Mouse (Mus musculus) neural tube, embryonic 12.5 days (tissue): ENCODE data around the gene Loxl3. TPM values are rescaled to one million over a fixed set of nuclear protein-coding genes. Genes with fewer than 3 reads are reported as not detected.

Experiments
- ATAC-seq: fragments of 200-750 bp; cut with Nextera tagmentation; 2 replicates; pipeline ENCODE4 v1.8.0; 2017; ENCODE audit warnings: low read depth, mild to moderate bottlenecking, moderate TSS enrichment, moderate library complexity; ENCODE audit not compliant: low FRiP score
- H3K27ac ChIP-seq: fragments of 300-500 bp; sonication (generic); 2 replicates; pipeline ENCODE4 v1.5.1; 2016
- H3K27me3 ChIP-seq: fragments of 300-500 bp; sonication (generic); replicated peaks from 2 replicates; pipeline ENCODE4 v1.6.1; 2016; ENCODE audit warnings: mild to moderate bottlenecking
- H3K36me3 ChIP-seq: fragments of 300-500 bp; sonication (generic); 2 replicates; pipeline ENCODE4 v1.6.1; 2016; ENCODE audit warnings: mild to moderate bottlenecking
- H3K4me1 ChIP-seq: fragments of 300-500 bp; sonication (generic); 2 replicates; pipeline ENCODE4 v1.6.1; 2016
- H3K4me2 ChIP-seq: fragments of 300-500 bp; sonication (generic); replicated peaks from 2 replicates; pipeline ENCODE4 v1.6.1; 2016; ENCODE audit warnings: mild to moderate bottlenecking
- H3K4me3 ChIP-seq: fragments of 300-500 bp; sonication (generic); 2 replicates; pipeline ENCODE4 v1.5.1; 2016
- H3K9ac ChIP-seq: fragments of 300-500 bp; sonication (generic); 2 replicates; pipeline ENCODE4 v1.6.1; 2016; ENCODE audit warnings: mild to moderate bottlenecking
- H3K9me3 ChIP-seq: fragments of 300-500 bp; sonication (generic); 2 replicates; pipeline ENCODE4 v1.6.1; 2016; ENCODE audit warnings: mild to moderate bottlenecking
- WGBS: fragments of 180-500 bp; shearing (Covaris S2); methylation state at CpG from one replicate; pipeline ENCODE4 v1.1.7; 2016; 5-methylcytosine and 5-hydroxymethylcytosine counted together
- polyA plus RNA-seq: library from polyadenylated mRNA; unstranded; fragments of >200 nt; fragmentation: Nextera tagmentation; extraction: Ambion mirVana; gene quantifications from 2 replicates; pipeline ENCODE4 v1.2.1, GENCODE M21; 2016

Gene Loxl3
- polyA plus RNA-seq, 1 experiment from 2014 or later: 9.1 TPM

- Histone ChIP-seq H3K9ac (no peak overlapping the region), H3K27ac (no peak overlapping the region), H3K4me2 (no peak overlapping the region), H3K4me1 (peaks cover 32% of the 10 kb centered on the region), H3K4me3 (no peak overlapping the region), H3K27me3 (peaks cover 26% of the 10 kb centered on the region), H3K9me3 (no peaks in the 10 kb centered on the region), H3K36me3 (no peaks in the 10 kb centered on the region)
- no peak for ATAC-seq
- 87% methylated on average over 8 of the region's 8 CpGs for WGBS
Observed at GRCm38 (mm10) chr6:83037188-83037587, 3.2 kb downstream of the Loxl3 start.

- Histone ChIP-seq H3K4me3 (peak overlapping the region; percentile 15), H3K9me3 (no peaks in the 10 kb centered on the region), H3K27ac (no peak overlapping the region), H3K9ac (0 out of 2 replicates have a peak overlapping the region, but pooled peaks have one; percentile 14), H3K27me3 (peaks cover 18% of the 10 kb centered on the region), H3K4me1 (peaks cover 19% of the 10 kb centered on the region), H3K4me2 (peak overlapping the region; percentile 62), H3K36me3 (no peaks in the 10 kb centered on the region)
- 8% methylated on average over 24 of the region's 24 CpGs for WGBS
- peak; percentile 45 for ATAC-seq
Observed at GRCm38 (mm10) chr6:83038496-83039012, 4.6 kb downstream of the Loxl3 start.

- no peak overlapping the region for H3K4me3 ChIP-seq
Observed at GRCm38 (mm10) chr6:83040601-83041000, 6.6 kb downstream of the Loxl3 start.

GRCm38 (mm10) chr6:83043561-83043960, 9.6 kb downstream of the Loxl3 start:
- H3K27ac ChIP-seq: no peak overlapping the region
- H3K9me3 ChIP-seq: no peaks in the 10 kb centered on the region
- H3K4me2 ChIP-seq: no peak overlapping the region
- ATAC-seq: no peak
- no peaks in the 10 kb centered on the region for H3K27me3 ChIP-seq
- WGBS: 69% methylated on average over 6 of the region's 6 CpGs
- H3K4me1 ChIP-seq: peaks cover 2% of the 10 kb centered on the region; the same call in 1 of the 2 replicates
- no peak overlapping the region for H3K4me3 ChIP-seq
- no peak overlapping the region for H3K9ac ChIP-seq
- no peaks in the 10 kb centered on the region for H3K36me3 ChIP-seq

More at GRCm38 (mm10) chr6:83040601-83041000, 6.6 kb downstream of the Loxl3 start:
- no peak overlapping the region for H3K27ac ChIP-seq
- WGBS: 85% methylated on average over 5 of the region's 5 CpGs
- H3K36me3 ChIP-seq: no peaks in the 10 kb centered on the region
- H3K4me1 ChIP-seq: peaks cover 8% of the 10 kb centered on the region
- H3K9me3 ChIP-seq: no peaks in the 10 kb centered on the region
- no peak overlapping the region for H3K9ac ChIP-seq
- ATAC-seq: no peak
- H3K27me3 ChIP-seq: peaks cover 7% of the 10 kb centered on the region
- no peak overlapping the region for H3K4me2 ChIP-seq

GRCm38 (mm10) chr6:83043993-83044392, 10.0 kb downstream of the Loxl3 start:
- Histone ChIP-seq H3K4me1 (no peaks in the 10 kb centered on the region), H3K27ac (no peak overlapping the region), H3K4me2 (no peak overlapping the region), H3K9me3 (no peaks in the 10 kb centered on the region), H3K4me3 (no peak overlapping the region), H3K36me3 (no peaks in the 10 kb centered on the region), H3K9ac (no peak overlapping the region), H3K27me3 (no peaks in the 10 kb centered on the region)
- no peak for ATAC-seq
- WGBS: 89% methylated on average over 5 of the region's 5 CpGs

- H3K27ac ChIP-seq: no peak overlapping the region
- H3K4me2 ChIP-seq: no peak overlapping the region
- no peak for ATAC-seq
- 75% methylated on average over 9 of the region's 9 CpGs for WGBS
- H3K36me3 ChIP-seq: no peaks in the 10 kb centered on the region
- H3K4me3 ChIP-seq: no peak overlapping the region
- no peak overlapping the region for H3K9ac ChIP-seq
- H3K27me3 ChIP-seq: no peaks in the 10 kb centered on the region
- H3K4me1 ChIP-seq: no peaks in the 10 kb centered on the region
- H3K9me3 ChIP-seq: no peaks in the 10 kb centered on the region
Observed at GRCm38 (mm10) chr6:83044742-83045141, 10.8 kb downstream of the Loxl3 start.

- no peak overlapping the region for H3K9ac ChIP-seq
- H3K27ac ChIP-seq: no peak overlapping the region
- 72% methylated on average over 10 of the region's 10 CpGs for WGBS
Observed at GRCm38 (mm10) chr6:83049367-83049766, 15.4 kb downstream of the Loxl3 start.

GRCm38 (mm10) chr6:83053136-83053960, 19.4 kb downstream of the Loxl3 start:
- Histone ChIP-seq H3K36me3 (peaks cover 32% of the 10 kb centered on the region), H3K27ac (no peak overlapping the region), H3K4me2 (peak overlapping the region; percentile 93), H3K9me3 (no peaks in the 10 kb centered on the region), H3K4me1 (peaks cover 22% of the 10 kb centered on the region), H3K9ac (peak overlapping the region; percentile 95), H3K27me3 (no peaks in the 10 kb centered on the region), H3K4me3 (peak overlapping the region; percentile 95)
- ATAC-seq: peak; percentile 23
- WGBS: 3% methylated on average over 26 of the region's 26 CpGs

More at GRCm38 (mm10) chr6:83049367-83049766, 15.4 kb downstream of the Loxl3 start:
- Histone ChIP-seq H3K4me3 (no peak overlapping the region), H3K27me3 (no peaks in the 10 kb centered on the region), H3K9me3 (no peaks in the 10 kb centered on the region), H3K4me2 (no peak overlapping the region), H3K4me1 (peaks cover 11% of the 10 kb centered on the region), H3K36me3 (peaks cover 14% of the 10 kb centered on the region)
- no peak for ATAC-seq

- H3K4me3 ChIP-seq: peak within 1 kb of the TSS; percentile 95
- H3K9ac ChIP-seq: peak within 1 kb of the TSS; percentile 95
- peaks cover 32% of the 10 kb centered on the region for H3K36me3 ChIP-seq
- no peaks in the 10 kb centered on the region for H3K9me3 ChIP-seq
- peaks cover 22% of the 10 kb centered on the region for H3K4me1 ChIP-seq
- H3K27me3 ChIP-seq: no peaks in the 10 kb centered on the region
- H3K4me2 ChIP-seq: peak within 1 kb of the TSS; percentile 93
- H3K27ac ChIP-seq: peak within 1 kb of the TSS; percentile 53; the same call in 1 of the 2 replicates
- WGBS: under 1% methylated on average over 64 of the region's 64 CpGs
- peak; percentile 96 for ATAC-seq
Observed at GRCm38 (mm10) chr6:83054074-83054851, 20.3 kb downstream of the Loxl3 start, which contains the start of gene Aup1. TSS of gene Aup1 (plus strand) at chr6:83054521.

- Histone ChIP-seq H3K9ac (peak within 1 kb of the TSS; percentile 95), H3K4me1 (peaks cover 22% of the 10 kb centered on the region), H3K27me3 (no peaks in the 10 kb centered on the region), H3K9me3 (no peaks in the 10 kb centered on the region), H3K36me3 (peaks cover 32% of the 10 kb centered on the region), H3K4me3 (peak within 1 kb of the TSS; percentile 95), H3K27ac (peak within 1 kb of the TSS; percentile 53; the same call in 1 of the 2 replicates), H3K4me2 (peak within 1 kb of the TSS; percentile 93)
- under 1% methylated on average over 50 of the region's 50 CpGs for WGBS
- peak; percentile 57 for ATAC-seq
Observed at GRCm38 (mm10) chr6:83054871-83055431, 21.0 kb downstream of the Loxl3 start, which contains the start of gene Htra2. TSS of gene Htra2 (minus strand) at chr6:83055273.

GRCm38 (mm10) chr6:83057790-83058189, 23.8 kb downstream of the Loxl3 start, which contains the start of gene Dqx1:
TSS of gene Dqx1 (plus strand) at chr6:83057844.
- Histone ChIP-seq H3K36me3 (peaks cover 18% of the 10 kb centered on the region), H3K4me2 (no peak within 1 kb of the TSS), H3K9me3 (no peaks in the 10 kb centered on the region), H3K27me3 (peaks cover 8% of the 10 kb centered on the region), H3K27ac (no peak within 1 kb of the TSS), H3K9ac (no peak within 1 kb of the TSS), H3K4me3 (no peak within 1 kb of the TSS), H3K4me1 (peaks cover 18% of the 10 kb centered on the region)
- WGBS: 44% methylated on average over 3 of the region's 3 CpGs
- no peak for ATAC-seq
